Mouse (Mus musculus) lung, postnatal 0 days (tissue): ENCODE measurements at regions not wholly inside any gene's neighbourhood (a gene's known extent, or its start where the extent isn't known, plus 50 kb on each side); places are given as distances from the start of the nearest gene placed in this dataset.

ENCODE experiments used
- CTCF ChIP-seq: IDR thresholded peaks from 2 replicates; pipeline ENCODE4 v1.5.1; 2016; ENCODE audit warnings: antibody characterized with exemption, mild to moderate bottlenecking
- EP300 ChIP-seq: IDR thresholded peaks from 2 replicates; pipeline ENCODE4 v1.6.1; 2016; ENCODE audit warnings: antibody characterized with exemption, mild to moderate bottlenecking, control low read depth

- TF ChIP-seq CTCF: no peak
- TF ChIP-seq EP300: no peak
Measured at GRCm38 (mm10) chr13:25507355-25507754, 237.1 kb upstream of the Nrsn1 start.
